Mouse (Mus musculus): ENCODE data around the gene Mlx.

- TF ChIP-seq IRF4 (IDR thresholded peaks at IDR 0.05; ENCODE audit: low read depth, low read length) (no peak), CTCF (conservative IDR thresholded peaks at IDR 0.05 in 1 of 2, IDR thresholded peaks at IDR 0.05 in 1 of 2; ENCODE audit: low read depth in 2 of 2, low read length in 2 of 2) (no peak), SMC3 (IDR thresholded peaks at IDR 0.05; ENCODE audit: low read depth, low read length) (no peak), EP300 (IDR thresholded peaks at IDR 0.05; ENCODE audit: low read length) (no peak), POLR2A (IDR thresholded peaks at IDR 0.05; ENCODE audit: low read depth, low read length) (no peak), ZC3H11A (IDR thresholded peaks at IDR 0.05; ENCODE audit: low read depth, low read length) (no peak), KAT2A (IDR thresholded peaks at IDR 0.05; ENCODE audit: insufficient replicate concordance, low read length) (no peak), SIN3A (IDR thresholded peaks at IDR 0.05; ENCODE audit: low read length) (no peak), CHD2 (IDR thresholded peaks at IDR 0.05; ENCODE audit: low read length) (no peak), HCFC1 (IDR thresholded peaks at IDR 0.05; ENCODE audit: low read depth, low read length) (no peak), MAX (IDR thresholded peaks at IDR 0.05; ENCODE audit: low read length) (no peak)
Observed at GRCm38 (mm10) chr11:101084246-101084645, 2.8 kb upstream of the Mlx start.
